Comparison of ENCODE assay signal across 24 mouse cellular contexts in genomic region chr13:31292584-31293387, GRCm38 (mm10).
DNase-seq lines count a peak whose midpoint lies in the region; ATAC-seq and TF ChIP-seq lines count a peak whose summit lies in the region.
"Had no signal": no experiment of that assay in that cellular context is flagged by ENCODE, and none has a peak within 500 bp of the region (broad histone marks: within the 10 kb centered on the region; RNA-seq: fewer than 3 reads in every experiment).

No protein-coding gene starts in this region.

- H3K9me3 ChIP-seq in intestine, embryonic 14.5 days (ENCODE audit: control insufficient read depth, low read length) = no peaks in the 10 kb centered on the region
- no peaks in the 10 kb centered on the region for H3K9me3 ChIP-seq in intestine, postnatal 0 days (ENCODE audit: control insufficient read depth)
- H3K9me3 ChIP-seq in ES-E14 (ENCODE audit: control insufficient read depth, insufficient read depth, low read depth, low read length) = no peaks in the 10 kb centered on the region
- no peaks in the 10 kb centered on the region for H3K9me3 ChIP-seq in stomach, embryonic 16.5 days (replicated peaks; ENCODE audit: control insufficient read depth, low read length)
- H3K9me3 ChIP-seq: embryonic facial prominence, embryonic 12.5 days; hindbrain, embryonic 12.5 days; midbrain, embryonic 13.5 days; neural tube, embryonic 12.5 days had no signal

- 88% methylated on average over 13 of the region's 13 CpGs for WGBS in intestine, embryonic 14.5 days
- 78% methylated on average over 13 of the region's 13 CpGs for WGBS in intestine, postnatal 0 days
- WGBS in stomach, embryonic 16.5 days = 70% methylated on average over 13 of the region's 13 CpGs

- no peak overlapping the region for H3K27ac ChIP-seq in intestine, embryonic 14.5 days (ENCODE audit: low read depth)
- no peak overlapping the region for H3K27ac ChIP-seq in intestine, postnatal 0 days (ENCODE audit: low read depth, low read length)
- H3K27ac ChIP-seq in ES-E14 (ENCODE audit: insufficient read depth, low read depth, low read length, poor library complexity, severe bottlenecking) = no peak overlapping the region
- H3K27ac ChIP-seq in stomach, embryonic 16.5 days (ENCODE audit: low read length) = peak overlapping the region; percentile 86
- H3K27ac ChIP-seq: embryonic facial prominence, embryonic 12.5 days; hindbrain, embryonic 12.5 days; layer of hippocampus, adult 2 months; midbrain, embryonic 13.5 days; neural tube, embryonic 12.5 days had no signal

- H3K27me3 ChIP-seq in intestine, embryonic 14.5 days (replicated peaks; ENCODE audit: control insufficient read depth, insufficient read depth, low read length) = no peaks in the 10 kb centered on the region
- H3K27me3 ChIP-seq in intestine, postnatal 0 days (replicated peaks; ENCODE audit: control insufficient read depth, insufficient read depth, low read length) = no peaks in the 10 kb centered on the region; the same call in 1 of the 2 replicates
- H3K27me3 ChIP-seq in stomach, embryonic 16.5 days (ENCODE audit: control insufficient read depth, insufficient read depth, low read length) = 0 out of 2 replicates have a peak, but pooled peaks cover 3% of the 10 kb centered on the region
- H3K27me3 ChIP-seq: CH12.LX; embryonic facial prominence, embryonic 12.5 days; hindbrain, embryonic 12.5 days; midbrain, embryonic 13.5 days; neural tube, embryonic 12.5 days had no signal

- H3K4me2 ChIP-seq in intestine, embryonic 14.5 days (ENCODE audit: low read length) = no peak overlapping the region
- H3K4me2 ChIP-seq in intestine, postnatal 0 days (replicated peaks; ENCODE audit: low read depth) = no peak overlapping the region
- H3K4me2 ChIP-seq in stomach, embryonic 16.5 days (ENCODE audit: low read depth, low read length) = peak overlapping the region; percentile 21; the same call in 1 of the 2 replicates
- H3K4me2 ChIP-seq: embryonic facial prominence, embryonic 12.5 days; heart, embryonic 11.5 days; hindbrain, embryonic 12.5 days; midbrain, embryonic 13.5 days; neural tube, embryonic 12.5 days had no signal

- no peak for TF ChIP-seq CTCF in intestine, postnatal 0 days (IDR thresholded peaks at IDR 0.05; ENCODE audit: low read depth)

- peak; percentile 49 for DNase-seq in intestine, embryonic 14.5 days (ENCODE audit: low spot score)
- DNase-seq in ES-E14 (ENCODE audit: low read depth, low spot score) = peak; percentile 41
- DNase-seq in frontal cortex, postnatal 36 days (ENCODE audit: low spot score in 2 of 2) = no peak
- DNase-seq in thymus, postnatal 4 days = no peak
- DNase-seq: adrenal gland, adult 8-10 months; cerebellum, adult 11-12 months; cerebellum, postnatal 14 days; gastrocnemius, postnatal 36 days; kidney, adult 9 months; kidney, postnatal 14 days; right cerebral cortex, postnatal 14 days; thymus, adult 2 months had no signal

- H3K36me3 ChIP-seq in intestine, embryonic 14.5 days (ENCODE audit: control insufficient read depth, insufficient read depth, low read length) = no peaks in the 10 kb centered on the region
- no peaks in the 10 kb centered on the region for H3K36me3 ChIP-seq in intestine, postnatal 0 days (ENCODE audit: control insufficient read depth, insufficient read depth)
- no peaks in the 10 kb centered on the region for H3K36me3 ChIP-seq in ES-E14 (ENCODE audit: control insufficient read depth, insufficient read depth, low read length, poor library complexity, severe bottlenecking)
- H3K36me3 ChIP-seq in stomach, embryonic 16.5 days (ENCODE audit: control insufficient read depth, insufficient read depth, low read length) = no peaks in the 10 kb centered on the region
- H3K36me3 ChIP-seq: embryonic facial prominence, embryonic 12.5 days; hindbrain, embryonic 12.5 days; midbrain, embryonic 13.5 days; neural tube, embryonic 12.5 days had no signal

- H3K9ac ChIP-seq in intestine, embryonic 14.5 days (ENCODE audit: low read length) = no peak overlapping the region
- no peak overlapping the region for H3K9ac ChIP-seq in intestine, postnatal 0 days (ENCODE audit: low read depth, low read length)
- H3K9ac ChIP-seq in ES-E14 (ENCODE audit: insufficient read depth, low read depth, low read length, poor library complexity, severe bottlenecking) = no peak overlapping the region
- peak overlapping the region; percentile 10; the same call in 1 of the 2 replicates for H3K9ac ChIP-seq in stomach, embryonic 16.5 days (ENCODE audit: low read length)
- H3K9ac ChIP-seq: embryonic facial prominence, embryonic 12.5 days; hindbrain, embryonic 12.5 days; midbrain, embryonic 13.5 days; neural tube, embryonic 12.5 days had no signal

- in situ Hi-C loops in ES-E14 (cut with MboI; ENCODE audit: low sequenced_read_pairs in 2 of 2, unreplicated experiment in 2 of 2) = no loop called here

- ATAC-seq in intestine, embryonic 14.5 days (replicated peaks; ENCODE audit: low FRiP score, low TSS enrichment, low read depth) = no peak
- ATAC-seq in intestine, postnatal 0 days = no peak
- peak; percentile 63 for ATAC-seq in granulocyte monocyte progenitor cell, adult 5-6 weeks (replicated peaks; ENCODE audit: poor library complexity, severe bottlenecking)
- ATAC-seq in stomach, embryonic 16.5 days (ENCODE audit: insufficient read depth, low FRiP score) = peak; percentile 63; the same call in 1 of the 2 replicates
- ATAC-seq: activated CD4-positive, CD25-positive, alpha-beta regulatory T cell, adult 4 months; lung, postnatal 0 days; midbrain, embryonic 13.5 days had no signal

- no peak overlapping the region for H3K4me3 ChIP-seq in intestine, embryonic 14.5 days (ENCODE audit: low read depth, low read length)
- no peak overlapping the region for H3K4me3 ChIP-seq in intestine, postnatal 0 days (ENCODE audit: low read depth, low read length)
- H3K4me3 ChIP-seq in ES-E14 (ENCODE audit: insufficient read depth in 1 of 2, low read depth in 1 of 2, low read length in 2 of 2, poor library complexity in 1 of 2, severe bottlenecking in 1 of 2) = no peak overlapping the region
- H3K4me3 ChIP-seq in stomach, embryonic 16.5 days (replicated peaks; ENCODE audit: low read length) = no peak overlapping the region
- H3K4me3 ChIP-seq: embryonic facial prominence, embryonic 12.5 days; hindbrain, embryonic 12.5 days; layer of hippocampus, adult 2 months; midbrain, embryonic 13.5 days; neural tube, embryonic 12.5 days had no signal

- no peaks in the 10 kb centered on the region for H3K4me1 ChIP-seq in intestine, embryonic 14.5 days (replicated peaks; ENCODE audit: control insufficient read depth, insufficient read depth, low read length)
- H3K4me1 ChIP-seq in intestine, postnatal 0 days (replicated peaks; ENCODE audit: control insufficient read depth, insufficient read depth, low read length) = no peaks in the 10 kb centered on the region
- no peaks in the 10 kb centered on the region for H3K4me1 ChIP-seq in ES-E14 (ENCODE audit: control insufficient read depth in 2 of 2, insufficient read depth in 2 of 2, low read length in 2 of 2, poor library complexity in 1 of 2)
- no peaks in the 10 kb centered on the region for H3K4me1 ChIP-seq in stomach, embryonic 16.5 days (ENCODE audit: control insufficient read depth, insufficient read depth, low read length)
- H3K4me1 ChIP-seq: hindbrain, embryonic 12.5 days; midbrain, embryonic 13.5 days; neural tube, embryonic 12.5 days had no signal

TF ChIP-seq in ES-E14, 5 proteins besides CTCF, POLR2A, EP300 and RAD21:
- TF ChIP-seq ZNF384 (IDR thresholded peaks at IDR 0.05; ENCODE audit: low read depth, low read length) (no peak), HCFC1 (IDR thresholded peaks at IDR 0.05; ENCODE audit: borderline replicate concordance, insufficient read depth, low read length) (no peak), ZC3H11A (IDR thresholded peaks at IDR 0.05; ENCODE audit: borderline replicate concordance, low read depth, low read length) (no peak), MAFK (IDR thresholded peaks at IDR 0.05; ENCODE audit: insufficient read depth, low read depth, low read length) (no peak), CHD2 (IDR thresholded peaks at IDR 0.05; ENCODE audit: low read depth, low read length) (no peak)

Comparison
In these comparisons a context has a peak if more than half of its experiments do, and no peak if none do; other contexts are left out.
1. ATAC-seq: peak in granulocyte monocyte progenitor cell, adult 5-6 weeks (single experiment) and stomach, embryonic 16.5 days (single experiment); none in intestine, embryonic 14.5 days (single experiment) and intestine, postnatal 0 days (single experiment).
2. DNase-seq: peak in intestine, embryonic 14.5 days (single experiment) and ES-E14 (single experiment); none in frontal cortex, postnatal 36 days (0 of 2) and thymus, postnatal 4 days (single experiment).